Mouse (Mus musculus): ENCODE measurements at regions not wholly inside any gene's neighbourhood (a gene's known extent, or its start where the extent isn't known, plus 50 kb on each side); places are given as distances from the start of the nearest gene placed in this dataset.

- DNase-seq, result no peak
Observed at GRCm38 (mm10) chr15:60630756-60631402, 222.7 kb downstream of the Fam84b start.

DNA sequence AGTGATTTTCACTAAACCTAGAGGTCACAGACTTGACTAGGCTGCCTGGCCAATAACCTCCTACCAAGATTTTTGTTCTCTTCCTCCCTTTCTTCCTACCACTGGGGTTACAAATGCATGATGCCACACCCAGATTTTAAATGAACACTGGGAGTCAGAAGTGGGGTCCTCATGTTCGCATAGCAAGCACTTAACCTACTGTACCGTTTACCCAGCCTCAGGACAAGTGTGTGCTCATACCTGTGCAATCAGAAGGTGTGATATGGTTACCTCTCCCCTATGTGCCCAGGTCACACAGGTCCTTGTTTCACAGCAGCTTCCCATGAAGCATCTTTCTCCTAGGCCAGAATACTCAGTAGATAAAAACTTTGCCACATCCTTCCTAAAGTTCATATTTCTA is 234.8 kb downstream of the Fam84b start:
- DNase-seq, result no peak

- DNase-seq, result peak in 1 of 2 experiments; percentile 1
Observed at GRCm38 (mm10) chr15:60617371-60617770, 236.2 kb downstream of the Fam84b start.

- DNase-seq, result no peak
Observed at GRCm38 (mm10) chr15:60601885-60602284, 251.7 kb downstream of the Fam84b start.

DNA sequence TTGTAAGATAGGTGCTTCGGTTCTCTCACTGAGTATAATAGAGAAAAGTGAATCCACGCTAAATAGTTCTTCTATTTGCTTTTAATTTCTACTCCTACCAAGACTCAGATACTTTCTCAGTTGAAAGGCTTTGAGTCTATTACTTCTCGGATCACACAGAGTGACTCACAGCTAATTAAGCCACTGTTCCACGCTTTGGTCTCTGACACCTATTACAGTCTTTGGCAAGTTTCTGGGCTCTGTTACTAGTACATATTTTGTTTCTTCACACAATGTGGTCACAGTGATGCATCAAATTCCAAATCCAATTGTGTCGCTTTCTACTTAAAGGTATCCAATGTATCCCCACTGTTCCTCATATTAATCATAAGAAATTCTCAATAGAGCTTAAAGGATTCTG is 276.5 kb downstream of the Fam84b start:
- no peak for DNase-seq

GRCm38 (mm10) chr15:60566267-60566666 is 287.3 kb downstream of the Fam84b start:
- DNase-seq, result no peak

- DNase-seq, result no peak
Observed at GRCm38 (mm10) chr15:60565017-60565416, 288.6 kb downstream of the Fam84b start.

- DNase-seq, result peak; percentile 7 to 36
Observed at GRCm38 (mm10) chr15:60560641-60561040, 292.9 kb downstream of the Fam84b start.

DNA sequence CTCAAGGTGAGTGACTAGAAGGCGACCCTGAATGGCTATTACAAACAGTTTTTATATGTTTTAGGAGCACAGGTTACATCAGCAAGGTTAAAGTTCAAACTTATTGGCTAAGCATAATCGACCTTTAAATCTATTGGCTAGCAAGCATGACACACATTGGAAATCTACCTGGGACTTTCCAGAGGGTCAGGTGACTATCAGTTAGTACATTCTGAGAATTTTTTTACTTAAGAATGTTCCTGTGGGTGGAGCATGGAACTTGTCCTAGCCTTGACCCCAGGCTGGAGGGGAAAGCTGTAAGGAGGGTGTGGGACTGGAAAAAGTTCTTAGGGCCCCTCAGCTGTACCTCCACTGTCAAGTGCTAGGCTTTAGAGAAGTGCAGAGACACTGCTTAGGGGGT is 297.9 kb downstream of the Fam84b start:
- DNase-seq, result no peak

DNA sequence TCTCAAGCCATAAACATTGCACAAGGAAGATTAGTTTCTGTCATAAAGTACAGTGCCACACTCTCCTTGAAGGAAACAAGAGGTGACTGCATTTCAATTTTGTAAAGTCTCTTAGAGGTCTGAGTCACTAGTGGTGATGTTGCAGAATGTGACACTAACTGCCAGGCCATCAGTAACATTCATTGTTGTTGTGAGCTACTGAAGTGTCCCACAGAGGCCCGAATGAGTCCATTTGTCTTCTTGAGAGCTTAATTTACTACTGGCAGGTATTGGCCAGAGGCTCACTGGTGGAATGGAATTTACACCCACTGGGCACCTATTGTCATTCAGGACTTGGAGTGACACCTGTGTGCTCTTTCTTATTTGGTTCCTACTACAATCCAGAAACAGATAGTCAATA is 299.0 kb downstream of the Fam84b start:
- DNase-seq, result no peak

GRCm38 (mm10) chr15:60548045-60548444 is 305.5 kb downstream of the Fam84b start:
- no peak for DNase-seq

DNA sequence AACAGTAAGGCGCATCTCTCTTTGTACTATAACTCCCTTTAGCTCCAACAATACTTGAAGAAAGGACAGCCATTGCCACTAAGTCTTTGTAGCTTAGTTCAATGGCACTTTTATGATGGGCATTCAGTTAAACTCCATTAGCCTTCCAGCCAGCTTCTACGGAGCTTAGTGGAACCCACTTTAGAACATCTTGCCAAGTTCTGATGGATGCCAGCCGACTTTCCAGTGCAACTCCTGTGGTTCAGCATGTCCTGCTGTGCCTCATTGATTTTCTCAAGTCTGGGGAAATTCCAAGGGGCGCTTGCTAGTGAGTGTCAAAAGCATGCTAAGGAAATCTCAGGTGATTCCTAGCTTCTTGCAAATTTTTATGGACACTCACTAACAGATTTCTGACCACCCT is 316.4 kb downstream of the Fam84b start:
- peak; percentile 4 to 57 for DNase-seq

DNA sequence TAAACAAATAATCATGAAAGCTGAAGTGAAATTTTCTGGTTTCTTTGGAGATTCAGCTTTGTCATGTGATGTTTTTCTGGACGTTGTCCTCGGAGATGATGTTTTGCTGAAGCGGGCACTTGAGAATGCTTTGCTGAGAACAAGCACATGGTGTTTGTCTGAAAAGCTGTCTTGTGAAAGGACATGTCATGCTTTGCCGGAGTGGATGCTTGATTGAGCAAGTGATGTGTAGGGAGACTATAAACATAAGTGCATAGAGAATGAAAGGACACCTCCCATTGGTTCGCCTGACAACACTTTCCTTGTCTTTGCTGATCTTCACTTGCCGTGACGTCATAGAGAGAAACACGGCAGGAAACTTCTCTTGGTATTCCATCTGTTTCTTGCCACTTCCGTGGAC is 318.9 kb downstream of the Fam84b start:
- DNase-seq, result no peak

- DNase-seq, result no peak
Observed at GRCm38 (mm10) chr15:60516810-60517209, 336.8 kb downstream of the Fam84b start.

- no peak for DNase-seq
Observed at GRCm38 (mm10) chr15:60476755-60477310, 376.7 kb downstream of the Fam84b start.

- DNase-seq, result no peak
Observed at GRCm38 (mm10) chr15:60475086-60475485, 378.5 kb downstream of the Fam84b start.

DNA sequence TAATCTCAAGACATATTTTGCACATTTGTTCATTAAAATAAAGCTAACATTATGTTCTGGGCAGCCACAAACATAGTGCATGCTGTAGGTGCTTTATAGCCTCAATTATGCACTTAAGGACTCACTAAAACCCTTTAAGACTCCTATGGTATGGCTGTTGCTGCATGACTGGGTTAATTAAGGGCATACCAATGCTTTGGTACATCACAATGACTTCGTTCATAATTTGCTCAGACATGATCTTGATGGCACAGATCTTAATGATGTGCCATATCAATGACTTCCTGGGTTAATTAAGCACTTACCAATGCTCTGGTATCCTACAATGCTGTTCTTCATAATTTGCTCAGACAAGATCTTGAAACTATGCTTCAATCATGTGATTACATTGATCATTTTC is 415.5 kb upstream of the 4933412E24Rik start:
- DNase-seq, result no peak

DNA sequence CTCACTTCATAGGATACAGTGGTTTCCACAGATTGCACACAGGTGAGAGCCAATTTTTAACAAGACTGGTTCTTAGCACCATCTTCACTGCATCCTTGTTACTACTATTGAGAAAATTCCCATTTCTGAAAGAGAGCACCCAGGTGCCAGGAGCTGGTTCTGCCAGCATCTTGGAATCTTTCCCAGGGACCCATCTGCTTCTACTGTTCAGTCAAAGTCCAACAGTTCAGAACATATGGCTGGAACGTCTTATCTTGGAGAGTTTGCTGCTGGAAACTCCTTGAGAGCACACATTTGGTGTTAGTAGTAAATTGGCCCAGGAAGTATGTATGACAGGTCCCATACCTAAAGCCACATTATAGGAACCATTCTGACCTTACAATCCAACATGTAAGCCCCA is 402.7 kb upstream of the 4933412E24Rik start:
- no peak for DNase-seq

GRCm38 (mm10) chr15:60392267-60392666 is 375.9 kb upstream of the 4933412E24Rik start:
- DNase-seq, result no peak

DNA sequence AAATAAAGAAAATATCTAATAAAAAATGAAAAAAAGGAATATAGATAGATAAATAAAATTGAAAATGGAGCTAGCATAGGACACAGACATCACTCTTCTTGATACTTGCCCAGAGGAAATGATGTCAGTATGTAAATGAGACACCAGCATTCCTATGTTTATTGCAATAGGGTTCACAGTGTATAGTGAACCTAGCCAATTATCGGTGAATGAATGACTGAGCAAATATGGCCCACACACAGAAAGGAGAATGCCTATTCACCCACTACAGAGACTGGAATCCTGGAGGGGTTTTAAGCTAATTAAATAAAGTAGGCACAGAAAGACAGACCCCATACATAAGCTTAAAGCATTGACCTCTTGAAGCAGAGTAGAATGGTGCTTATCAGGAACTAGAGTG is 373.9 kb upstream of the 4933412E24Rik start:
- no peak for DNase-seq

DNA sequence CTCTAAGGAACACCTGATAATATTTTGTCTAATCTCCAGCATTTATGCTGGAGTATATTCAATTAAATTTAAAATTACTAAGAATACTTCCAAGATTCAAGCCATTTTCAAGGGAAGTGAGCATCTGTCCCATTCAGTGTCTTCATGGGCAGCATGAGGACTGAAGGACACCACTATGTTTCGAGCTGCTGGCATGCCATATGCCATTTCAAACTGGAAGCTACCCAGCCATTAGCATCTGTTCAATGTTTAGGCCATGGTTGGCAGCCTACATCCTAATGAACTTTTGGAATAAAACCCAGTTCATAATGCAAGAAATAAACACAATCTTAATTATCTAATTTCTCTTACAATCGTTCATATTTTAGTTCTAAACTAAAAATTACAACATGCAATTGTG is 371.5 kb upstream of the 4933412E24Rik start:
- no peak for DNase-seq

All from kidney, postnatal 36 days (tissue).